18 mouse cellular contexts compared by ENCODE assay signal in the genomic region with DNA sequence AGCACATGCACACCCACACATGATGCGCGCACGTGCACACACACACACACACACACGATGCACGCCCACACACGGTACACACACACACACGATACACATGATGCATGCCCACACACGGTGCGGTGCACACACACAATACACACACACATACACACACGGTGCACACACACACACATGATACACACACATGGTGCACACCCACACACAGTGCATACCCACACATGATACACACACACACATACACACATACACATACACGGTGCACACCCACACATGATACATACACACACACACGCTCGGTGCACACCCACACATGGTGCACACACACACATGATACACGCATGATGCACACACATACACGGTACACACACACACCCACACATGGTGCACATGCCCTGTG.
DNase-seq lines count a peak whose midpoint lies in the region; ATAC-seq and TF ChIP-seq lines count a peak whose summit lies in the region.
"Had no signal": no experiment of that assay in that cellular context is flagged by ENCODE, and none has a peak within 500 bp of the region (broad histone marks: within the 10 kb centered on the region; RNA-seq: fewer than 3 reads in every experiment).

No protein-coding gene starts in this region.

- no peaks in the 10 kb centered on the region for H3K27me3 ChIP-seq in forebrain, embryonic 15.5 days
- no peaks in the 10 kb centered on the region for H3K27me3 ChIP-seq in forebrain, embryonic 14.5 days (replicated peaks; ENCODE audit: control insufficient read depth, insufficient read depth, low read length)
- no peaks in the 10 kb centered on the region for H3K27me3 ChIP-seq in lung, embryonic 15.5 days
- H3K27me3 ChIP-seq in embryonic facial prominence, embryonic 13.5 days = no peaks in the 10 kb centered on the region
- no peaks in the 10 kb centered on the region for H3K27me3 ChIP-seq in kidney, adult 2 months (replicated peaks; ENCODE audit: control insufficient read depth, insufficient read depth, low read length)
- H3K27me3 ChIP-seq: CH12.LX; heart, embryonic 13.5 days had no signal

- no peak overlapping the region for H3K9ac ChIP-seq in forebrain, embryonic 15.5 days (replicated peaks)
- no peak overlapping the region for H3K9ac ChIP-seq in forebrain, embryonic 14.5 days (ENCODE audit: low read length)
- H3K9ac ChIP-seq in lung, embryonic 15.5 days = no peak overlapping the region
- no peak overlapping the region for H3K9ac ChIP-seq in embryonic facial prominence, embryonic 13.5 days
- H3K9ac ChIP-seq: heart, embryonic 13.5 days had no signal

- no peak overlapping the region for H3K4me2 ChIP-seq in forebrain, embryonic 15.5 days (replicated peaks)
- H3K4me2 ChIP-seq in forebrain, embryonic 14.5 days (ENCODE audit: low read length) = no peak overlapping the region
- H3K4me2 ChIP-seq in lung, embryonic 15.5 days = no peak overlapping the region
- no peak overlapping the region for H3K4me2 ChIP-seq in embryonic facial prominence, embryonic 13.5 days
- H3K4me2 ChIP-seq: heart, embryonic 13.5 days had no signal

- no peak overlapping the region for H3K27ac ChIP-seq in forebrain, embryonic 15.5 days (replicated peaks)
- no peak overlapping the region for H3K27ac ChIP-seq in forebrain, embryonic 14.5 days (ENCODE audit: low read depth, low read length)
- no peak overlapping the region for H3K27ac ChIP-seq in lung, embryonic 15.5 days
- no peak overlapping the region for H3K27ac ChIP-seq in embryonic facial prominence, embryonic 13.5 days
- H3K27ac ChIP-seq in kidney, adult 2 months (ENCODE audit: insufficient read depth, low read depth, low read length) = no peak overlapping the region
- H3K27ac ChIP-seq: gastrocnemius, adult 2 months; heart, embryonic 13.5 days; limb, embryonic 10.5 days had no signal

- TF ChIP-seq CTCF in kidney, adult 2 months (conservative IDR thresholded peaks at IDR 0.05; ENCODE audit: insufficient read depth, insufficient read length, low read depth, low read length) = no peak

- no peak for TF ChIP-seq POLR2A in kidney, adult 2 months (IDR thresholded peaks at IDR 0.05; ENCODE audit: low read depth, low read length)

- no peak overlapping the region for H3K4me3 ChIP-seq in forebrain, embryonic 15.5 days
- H3K4me3 ChIP-seq in forebrain, embryonic 14.5 days (ENCODE audit: low read depth, low read length) = no peak overlapping the region
- H3K4me3 ChIP-seq in lung, embryonic 15.5 days = no peak overlapping the region
- no peak overlapping the region for H3K4me3 ChIP-seq in embryonic facial prominence, embryonic 13.5 days
- H3K4me3 ChIP-seq in kidney, adult 2 months (ENCODE audit: insufficient read depth, low read depth, low read length) = no peak overlapping the region
- H3K4me3 ChIP-seq: gastrocnemius, adult 2 months; heart, embryonic 13.5 days; limb, embryonic 10.5 days had no signal

- 0 out of 2 replicates have a peak, but pooled peaks have one; percentile 26 for ATAC-seq in forebrain, embryonic 15.5 days (replicated peaks)
- no peak for ATAC-seq in forebrain, embryonic 14.5 days
- 0 out of 2 replicates have a peak, but pooled peaks have one; percentile 25 for ATAC-seq in lung, embryonic 15.5 days (ENCODE audit: borderline replicate concordance, extremely low read depth, low FRiP score, low TSS enrichment)
- ATAC-seq in embryonic facial prominence, embryonic 13.5 days (ENCODE audit: insufficient number of reproducible peaks, insufficient read depth, low FRiP score, low TSS enrichment, low read depth) = peak; percentile 44
- ATAC-seq in monocyte, adult 5-6 weeks (replicated peaks; ENCODE audit: insufficient number of reproducible peaks, low FRiP score, low TSS enrichment, poor library complexity, severe bottlenecking) = peak; percentile 28; the same call in 1 of the 2 replicates
- ATAC-seq: inflammation-experienced regulatory T-cells, adult 6 months had no signal

- H3K36me3 ChIP-seq in forebrain, embryonic 15.5 days = no peaks in the 10 kb centered on the region
- 0 out of 2 replicates have a peak, but pooled peaks cover 3% of the 10 kb centered on the region for H3K36me3 ChIP-seq in forebrain, embryonic 14.5 days (ENCODE audit: control insufficient read depth, insufficient read depth, low read length)
- H3K36me3 ChIP-seq in lung, embryonic 15.5 days = peaks cover 28% of the 10 kb centered on the region
- H3K36me3 ChIP-seq in embryonic facial prominence, embryonic 13.5 days = peaks cover 67% of the 10 kb centered on the region
- no peaks in the 10 kb centered on the region; the same call in 1 of the 2 replicates for H3K36me3 ChIP-seq in kidney, adult 2 months (ENCODE audit: control insufficient read depth, insufficient read depth, low read length)

- no peak for DNase-seq in forebrain, embryonic 14.5 days (ENCODE audit: low spot score)
- DNase-seq in lung, postnatal 4 days = no peak
- no peak for DNase-seq in kidney, adult 2 months
- DNase-seq: adrenal gland, postnatal 25 days; cerebellum, adult 11 months; cerebellum, postnatal 10 days; gastrocnemius, adult 2 months; kidney, postnatal 4 days; lung, adult 18-20 months; thymus, adult 18-20 months had no signal

- peaks cover 6% of the 10 kb centered on the region; the same call in 1 of the 2 replicates for H3K4me1 ChIP-seq in forebrain, embryonic 15.5 days
- H3K4me1 ChIP-seq in forebrain, embryonic 14.5 days (ENCODE audit: control insufficient read depth, insufficient read depth, low read length) = no peaks in the 10 kb centered on the region
- H3K4me1 ChIP-seq in lung, embryonic 15.5 days = no peaks in the 10 kb centered on the region
- H3K4me1 ChIP-seq in embryonic facial prominence, embryonic 13.5 days = peaks cover 3% of the 10 kb centered on the region
- H3K4me1 ChIP-seq in kidney, adult 2 months (ENCODE audit: control insufficient read depth, insufficient read depth, low read length) = no peaks in the 10 kb centered on the region

- WGBS in forebrain, embryonic 15.5 days = 98% methylated on average over 15 of the region's 15 CpGs
- WGBS in forebrain, embryonic 14.5 days = 94% methylated on average over 15 of the region's 15 CpGs
- 98% methylated on average over 15 of the region's 15 CpGs for WGBS in lung, embryonic 15.5 days
- WGBS in embryonic facial prominence, embryonic 13.5 days = 92% methylated on average over 15 of the region's 15 CpGs
- 94% methylated on average over 15 of the region's 15 CpGs for WGBS in kidney, adult 2 months

- no peaks in the 10 kb centered on the region for H3K9me3 ChIP-seq in forebrain, embryonic 15.5 days
- no peaks in the 10 kb centered on the region for H3K9me3 ChIP-seq in forebrain, embryonic 14.5 days (replicated peaks; ENCODE audit: control insufficient read depth, low read length)
- no peaks in the 10 kb centered on the region for H3K9me3 ChIP-seq in lung, embryonic 15.5 days
- no peaks in the 10 kb centered on the region for H3K9me3 ChIP-seq in embryonic facial prominence, embryonic 13.5 days
- H3K9me3 ChIP-seq: heart, embryonic 13.5 days; limb, embryonic 10.5 days had no signal
